Mouse (Mus musculus): ENCODE results near the gene Wrap73. TPM values are rescaled to one million over a fixed set of nuclear protein-coding genes. Genes with fewer than 3 reads are reported as not detected.

The Wrap73 gene
- 10 to 100 TPM; 32.4 to 33.3 TPM for total RNA-seq (2021)
- long read RNA-seq, experiment 1, transcript Wrap73-201 (12 exons, 1,598 nt) = major isoform, 15 of 22 reads
- long read RNA-seq, experiment 1, partial matches to known transcripts = 2 of 22 reads
- long read RNA-seq, experiment 1, other reads (novel, unspliced or antisense) = 5 of 22 reads
- long read RNA-seq, experiment 2, transcript Wrap73-201 (12 exons, 1,598 nt) = major isoform, 25 of 31 reads
- long read RNA-seq, experiment 2, partial matches to known transcripts = 3 of 31 reads
- long read RNA-seq, experiment 2, other reads (novel, unspliced or antisense) = 3 of 31 reads

DNA sequence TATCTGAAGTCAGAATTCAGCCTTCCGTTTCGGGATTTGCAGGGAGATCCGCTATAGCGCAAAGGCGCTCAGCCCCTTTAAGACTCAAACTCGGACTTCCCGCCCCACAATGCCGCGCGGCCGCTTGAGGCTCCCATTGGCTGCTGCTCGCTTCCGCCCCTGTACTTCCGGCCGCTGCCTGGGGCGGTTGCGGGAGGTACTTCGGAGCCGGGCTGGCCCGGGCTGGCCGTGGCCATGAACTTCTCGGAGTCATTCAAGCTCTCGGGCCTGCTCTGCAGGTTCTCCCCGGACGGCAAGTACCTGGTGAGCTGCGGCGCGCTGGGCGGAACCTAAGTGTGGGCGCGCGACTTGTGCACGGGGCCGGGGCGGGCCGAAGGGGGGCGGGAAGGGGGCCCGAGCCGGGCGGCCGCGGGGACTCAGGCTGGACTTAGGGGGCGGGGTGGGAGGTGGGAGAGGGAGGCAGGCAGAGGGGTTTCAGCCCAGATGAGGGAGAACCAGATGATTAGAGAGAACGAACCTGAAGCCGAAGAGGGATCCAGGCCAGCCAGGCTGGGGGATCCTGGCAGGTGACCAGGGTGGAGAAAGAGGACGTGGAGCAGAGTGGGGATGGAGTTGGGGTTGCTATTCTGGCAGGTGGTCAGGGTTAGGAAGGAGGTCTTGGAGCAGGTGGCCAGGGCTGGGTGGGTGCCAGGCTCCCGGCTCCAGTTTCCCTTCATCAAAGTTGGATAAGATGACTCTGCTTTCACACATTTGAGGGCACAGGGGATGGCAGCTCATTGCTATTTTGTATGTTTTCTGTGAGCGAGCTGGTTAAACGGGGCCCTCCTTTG, at the start of gene Wrap73:
TSS of gene Wrap73 (plus strand) at position 162 of the 830 bp plus-strand sequence.
- DNase-seq (ENCODE audit: low spot score in 2 of 2) = peak; percentile 86 to 90
- H3K27ac ChIP-seq = peak within 1 kb of the TSS; percentile 92
- peak; percentile 56 for TF ChIP-seq CTCF (conservative IDR thresholded peaks at IDR 0.05)
- peak within 1 kb of the TSS; percentile 67 for H3K4me3 ChIP-seq

DNA sequence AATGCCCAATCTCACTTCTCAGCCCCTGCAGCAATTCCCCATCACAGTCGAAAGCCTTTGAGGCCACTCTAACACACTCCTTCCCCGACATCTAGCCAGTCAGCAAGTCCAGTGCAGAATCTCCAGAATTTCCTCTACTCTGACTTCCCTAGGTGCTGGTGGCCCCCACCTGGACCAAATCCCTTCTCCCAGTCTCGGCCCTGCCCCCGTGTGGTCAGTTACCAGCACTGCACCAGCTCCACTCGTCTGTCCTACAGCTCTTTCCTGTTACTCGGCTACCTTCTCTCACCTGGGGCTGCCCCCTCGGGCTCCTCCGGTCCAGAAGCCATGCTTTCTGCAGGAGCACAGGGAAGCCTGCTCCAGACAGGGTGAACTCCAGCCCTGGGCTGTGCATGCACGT, 49.0 kb upstream of the Wrap73 start:
- peak in 1 of 2 experiments; percentile 71 for DNase-seq (ENCODE audit: low spot score in 2 of 2)
- Histone ChIP-seq H3K4me3 (no peak overlapping the region), H3K27ac (no peak overlapping the region)
- peak; percentile 87 for TF ChIP-seq CTCF (conservative IDR thresholded peaks at IDR 0.05)

DNA sequence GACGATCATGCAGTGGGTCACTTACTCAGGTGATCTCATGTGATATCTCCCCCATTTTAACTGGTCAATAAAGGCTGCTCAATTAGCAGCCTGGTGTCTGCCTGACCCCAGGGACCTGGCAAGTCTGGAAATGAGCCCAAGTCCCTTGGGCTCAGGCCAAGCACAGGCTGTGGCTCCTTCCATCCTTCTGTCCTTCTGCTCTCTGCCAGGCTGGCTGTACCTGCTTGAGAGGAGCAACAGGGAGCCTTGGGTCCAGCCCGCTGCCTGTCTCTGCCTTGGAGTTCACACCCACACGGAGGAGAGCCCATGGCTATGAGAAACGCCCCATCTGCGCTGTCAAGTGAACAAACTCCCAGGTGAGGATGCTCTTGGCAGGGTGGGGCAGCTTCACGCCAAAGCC, 46.1 kb upstream of the Wrap73 start:
- DNase-seq (ENCODE audit: low spot score in 2 of 2) = no peak
- no peak for TF ChIP-seq CTCF (conservative IDR thresholded peaks at IDR 0.05)
- Histone ChIP-seq H3K27ac (no peak overlapping the region), H3K4me3 (no peak overlapping the region)

DNA sequence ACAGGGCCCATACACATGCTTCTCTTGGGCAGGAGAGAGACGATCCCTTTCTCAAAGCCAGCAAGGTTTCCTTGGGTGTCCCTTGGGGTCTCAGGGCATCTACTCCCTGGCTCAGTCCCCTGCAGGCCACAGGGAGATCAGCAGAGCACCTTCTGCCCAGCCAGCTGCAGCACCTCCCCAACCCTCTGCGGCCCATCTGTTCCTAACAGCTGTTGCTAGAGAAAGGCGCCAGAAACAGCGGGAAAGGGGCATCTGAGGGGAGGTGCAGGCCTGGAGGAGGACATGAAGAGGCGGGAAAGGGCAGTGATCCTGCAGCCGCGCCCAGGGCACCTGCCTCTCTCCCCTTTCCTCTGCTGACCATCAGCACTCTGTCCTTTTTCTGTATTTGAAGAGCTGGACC, 42.8 kb upstream of the Wrap73 start:
- Histone ChIP-seq H3K4me3 (no peak overlapping the region), H3K27ac (no peak overlapping the region)
- no peak for DNase-seq (ENCODE audit: low spot score in 2 of 2)
- no peak for TF ChIP-seq CTCF (conservative IDR thresholded peaks at IDR 0.05)

DNA sequence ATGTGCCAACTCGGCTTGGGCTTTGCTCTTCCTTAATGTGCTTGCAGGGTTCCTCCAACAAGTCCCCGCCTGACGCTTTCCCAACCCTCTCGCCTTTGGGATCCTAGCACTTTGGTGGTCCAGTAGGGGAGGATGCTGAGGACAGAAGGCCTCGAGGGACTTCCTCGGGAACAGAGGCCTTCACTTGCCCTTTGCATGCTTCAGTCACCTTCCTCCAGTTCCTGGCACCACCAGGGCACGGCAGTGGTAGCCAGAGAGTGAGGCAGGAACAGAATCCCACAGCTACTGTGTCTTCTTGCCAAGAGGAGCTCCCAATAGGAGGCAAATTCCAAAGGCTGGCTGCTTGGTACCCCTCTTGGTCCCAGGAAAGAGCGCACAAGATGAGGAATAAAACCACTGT, 38.8 kb upstream of the Wrap73 start:
- Histone ChIP-seq H3K4me3 (no peak overlapping the region), H3K27ac (no peak overlapping the region)
- DNase-seq (ENCODE audit: low spot score in 2 of 2) = no peak
- TF ChIP-seq CTCF (conservative IDR thresholded peaks at IDR 0.05) = no peak

DNA sequence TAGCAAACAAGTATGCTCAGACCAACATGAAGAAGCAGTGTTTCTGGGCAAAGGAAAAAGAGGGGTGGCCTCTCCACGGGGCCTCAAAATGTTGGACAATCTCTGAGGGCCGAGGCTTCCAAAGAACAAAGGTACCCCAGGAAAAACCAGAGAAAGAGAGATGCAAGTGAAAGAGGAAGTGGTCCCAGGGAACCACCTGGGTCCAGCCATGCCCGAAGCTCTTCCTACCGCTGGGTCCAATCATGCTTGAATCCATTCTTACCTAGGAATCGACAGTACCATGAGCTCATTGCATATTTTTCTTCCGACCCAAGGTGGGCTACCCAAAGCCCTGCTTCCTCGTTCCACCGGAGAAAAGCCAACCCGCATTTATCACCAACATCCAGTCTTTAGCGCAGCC, 38.3 kb upstream of the Wrap73 start:
- Histone ChIP-seq H3K27ac (no peak overlapping the region), H3K4me3 (no peak overlapping the region)
- DNase-seq (ENCODE audit: low spot score in 2 of 2) = no peak
- TF ChIP-seq CTCF (conservative IDR thresholded peaks at IDR 0.05) = no peak

DNA sequence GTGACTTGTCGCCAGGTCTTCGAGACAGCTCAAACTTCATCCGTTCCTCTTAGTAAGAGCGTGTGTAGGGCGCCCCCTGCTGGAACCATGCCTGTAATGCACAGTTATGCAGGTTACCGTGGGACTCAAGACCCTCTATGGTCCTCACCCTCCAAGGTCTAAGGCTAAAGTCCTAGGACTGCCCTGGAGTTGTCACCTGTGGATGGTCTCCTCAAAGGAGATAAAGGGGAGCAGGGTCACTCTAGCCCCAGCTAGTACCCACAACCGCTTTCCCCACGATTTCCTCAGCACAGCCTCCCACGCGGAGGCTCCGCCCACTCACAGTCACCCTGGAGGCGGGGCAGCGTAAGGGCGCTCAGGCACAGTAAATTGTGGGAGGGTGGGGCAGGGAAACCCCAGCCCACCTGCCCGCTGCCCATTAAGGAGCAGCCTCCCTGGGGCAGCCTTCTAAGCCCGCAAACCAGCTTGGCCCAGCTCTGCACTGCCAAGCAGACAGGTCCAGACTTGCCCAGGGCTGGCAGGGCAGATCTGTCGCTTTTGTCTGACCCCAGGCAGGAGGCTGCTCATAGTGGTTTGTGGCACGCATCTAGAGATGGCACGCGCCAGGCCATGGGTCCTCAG, 36.7 kb upstream of the Wrap73 start:
- peak in 1 of 2 experiments; percentile 73 for DNase-seq (ENCODE audit: low spot score in 2 of 2)
- H3K4me3 ChIP-seq = peak overlapping the region; percentile 5; the same call in 1 of the 2 replicates
- no peak overlapping the region for H3K27ac ChIP-seq
- peak; percentile 92 for TF ChIP-seq CTCF (conservative IDR thresholded peaks at IDR 0.05)

DNA sequence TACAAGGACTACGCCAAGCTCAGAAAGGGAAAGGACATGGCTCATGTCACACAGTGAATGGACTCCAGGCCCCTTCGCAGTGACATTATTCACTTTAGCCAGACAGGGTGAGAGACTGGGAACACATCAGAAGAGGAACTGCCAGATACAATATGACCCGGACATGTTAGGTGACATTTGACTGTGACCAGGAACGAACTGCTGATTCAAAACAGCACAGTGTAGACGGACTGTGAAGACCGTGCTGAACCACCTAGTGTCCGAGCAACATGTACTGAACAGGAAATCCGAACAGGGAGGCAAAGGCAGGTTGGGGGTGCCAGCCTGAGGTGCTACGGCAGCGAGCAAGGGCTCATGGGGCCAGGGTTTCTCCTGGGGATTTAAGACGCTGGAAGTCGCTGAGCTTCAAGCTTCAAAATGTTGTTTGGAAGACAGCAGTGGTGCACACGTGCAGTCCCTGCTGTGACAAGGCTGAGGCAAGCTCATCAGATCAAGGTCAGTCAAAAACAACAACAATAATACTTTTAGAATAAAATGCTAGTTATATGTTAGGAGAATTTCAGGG, 35.6 kb upstream of the Wrap73 start:
- no peak for TF ChIP-seq CTCF (conservative IDR thresholded peaks at IDR 0.05)
- H3K4me3 ChIP-seq = no peak overlapping the region
- no peak for DNase-seq (ENCODE audit: low spot score in 2 of 2)
- no peak overlapping the region for H3K27ac ChIP-seq

DNA sequence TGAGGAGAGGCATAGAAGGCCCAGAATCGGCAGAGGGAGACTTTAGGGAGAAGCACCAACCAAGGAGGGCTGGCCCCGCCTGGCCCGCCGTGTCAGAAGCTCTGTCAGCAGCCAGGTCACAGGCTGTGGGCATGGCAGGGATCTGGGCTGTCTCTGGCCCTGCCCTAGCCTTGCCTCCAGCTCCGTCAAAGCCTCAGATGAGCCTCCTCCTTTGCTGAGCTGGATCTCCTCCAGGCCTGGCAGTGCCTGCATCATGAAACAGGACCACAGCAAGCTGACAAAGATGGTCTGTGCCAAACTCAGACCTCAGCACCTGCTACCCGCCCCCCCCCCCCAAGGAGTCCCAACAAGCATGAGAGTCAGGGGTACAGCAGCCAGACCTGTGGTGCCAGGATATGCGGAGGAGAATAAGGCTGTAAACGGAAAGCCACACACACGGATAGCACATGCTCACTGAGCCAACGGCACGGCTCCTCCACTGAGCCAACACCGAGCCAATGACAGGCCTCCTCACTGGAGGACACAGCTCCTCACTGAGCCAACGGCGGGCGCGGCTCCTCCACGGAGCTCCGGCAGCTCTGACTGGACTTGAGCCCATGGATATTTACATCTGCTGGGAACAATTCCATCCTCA, 32.8 kb upstream of the Wrap73 start:
- TF ChIP-seq CTCF (conservative IDR thresholded peaks at IDR 0.05) = no peak
- Histone ChIP-seq H3K27ac (peak overlapping the region; percentile 43; the same call in 1 of the 2 replicates), H3K4me3 (peak overlapping the region; percentile 13; the same call in 1 of the 2 replicates)
- DNase-seq (ENCODE audit: low spot score in 2 of 2) = peak; percentile 38 to 49

DNA sequence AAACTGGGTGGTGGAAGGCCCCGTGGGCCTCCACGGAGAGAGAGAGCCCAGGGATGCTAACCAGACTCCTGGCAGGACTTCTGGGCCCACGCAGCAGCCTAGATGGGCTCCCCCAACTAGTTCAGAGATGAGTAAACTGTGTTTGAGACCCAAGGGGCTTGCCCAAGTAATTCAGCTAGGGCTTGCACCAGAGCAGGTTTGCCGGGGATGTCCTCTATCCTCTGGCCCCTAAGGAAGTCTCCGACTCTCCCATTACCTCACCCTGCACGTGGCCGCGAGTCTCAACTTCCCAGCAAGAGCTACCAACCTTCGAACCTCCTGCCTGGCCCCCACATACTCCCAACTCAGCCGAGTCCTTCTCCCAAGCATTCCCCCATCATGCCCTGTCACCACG, 32.3 kb upstream of the Wrap73 start:
- TF ChIP-seq CTCF (conservative IDR thresholded peaks at IDR 0.05) = no peak
- no peak for DNase-seq (ENCODE audit: low spot score in 2 of 2)
- no peak overlapping the region for H3K27ac ChIP-seq
- peak overlapping the region; percentile 13; the same call in 1 of the 2 replicates for H3K4me3 ChIP-seq

DNA sequence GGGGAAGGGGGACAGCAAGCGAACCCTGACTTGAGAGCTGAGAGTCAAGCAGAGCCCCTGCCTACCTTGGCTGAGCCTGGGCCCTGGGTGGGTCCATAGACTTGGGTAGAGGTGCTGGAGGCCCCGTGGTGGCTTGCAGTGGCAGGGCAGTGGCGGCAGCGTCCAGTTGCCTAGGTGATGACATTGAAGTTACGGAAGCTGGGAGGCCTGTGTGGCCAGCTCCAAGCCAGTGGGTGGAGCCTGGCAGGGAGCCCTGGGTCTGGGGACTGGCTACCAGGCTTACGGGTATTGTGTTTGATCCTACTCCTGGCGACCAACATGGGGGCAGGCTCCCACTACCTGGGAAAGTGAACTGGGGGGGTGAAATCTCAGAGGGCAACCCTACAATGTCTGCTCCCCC, 25.8 kb upstream of the Wrap73 start:
- Histone ChIP-seq H3K27ac (no peak overlapping the region), H3K4me3 (no peak overlapping the region)
- no peak for DNase-seq (ENCODE audit: low spot score in 2 of 2)
- TF ChIP-seq CTCF (conservative IDR thresholded peaks at IDR 0.05) = no peak

DNA sequence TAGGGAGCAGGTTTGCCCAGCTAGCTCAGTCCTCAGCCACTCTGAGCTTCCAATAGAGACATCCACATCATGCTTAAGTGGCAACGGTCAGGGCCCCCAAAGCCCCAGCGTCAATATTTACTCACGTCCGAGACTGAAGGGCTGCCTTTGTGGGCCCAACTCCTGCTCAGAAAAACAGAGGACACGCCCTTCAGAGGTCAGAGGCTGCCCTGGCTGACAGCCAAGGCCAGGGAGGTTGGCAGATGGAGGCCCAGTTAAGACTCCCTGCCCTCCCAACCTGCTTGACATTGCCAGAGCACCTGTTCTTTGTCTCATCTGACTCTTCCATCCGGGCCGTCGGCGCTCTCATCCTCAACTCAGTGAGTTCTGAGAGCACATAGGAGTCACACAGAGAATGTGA, 23.4 kb upstream of the Wrap73 start:
- H3K4me3 ChIP-seq = no peak overlapping the region
- no peak for DNase-seq (ENCODE audit: low spot score in 2 of 2)
- TF ChIP-seq CTCF (conservative IDR thresholded peaks at IDR 0.05) = no peak
- H3K27ac ChIP-seq = no peak overlapping the region

Data from layer of hippocampus, adult 2 months (tissue).